Mouse (Mus musculus) midbrain, embryonic 15.5 days (tissue): ENCODE results near the gene Acot1. TPM values are rescaled to one million over a fixed set of nuclear protein-coding genes. Genes with fewer than 3 reads are reported as not detected.
"Not testable (repeated sequence)": the region's sequence is repeated elsewhere in the genome, so short reads cannot be mapped to it uniquely, and the experiment has no call there.

Experiments used
- ATAC-seq: fragments of 200-750 bp; cut with Nextera tagmentation; replicated peaks from 2 replicates; pipeline ENCODE4 v1.8.0; 2017; ENCODE audit warnings: moderate TSS enrichment
- H3K27ac ChIP-seq: fragments of 300-500 bp; sonication (generic); 2 replicates; pipeline ENCODE4 v1.5.1; 2015; ENCODE audit warnings: mild to moderate bottlenecking, inconsistent platforms
- H3K27me3 ChIP-seq: fragments of 300-500 bp; sonication (generic); replicated peaks from 2 replicates; pipeline ENCODE4 v1.6.1; 2015; ENCODE audit warnings: inconsistent platforms
- H3K36me3 ChIP-seq: fragments of 300-500 bp; sonication (generic); replicated peaks from 2 replicates; pipeline ENCODE4 v1.6.1; 2015; ENCODE audit warnings: inconsistent platforms
- H3K4me1 ChIP-seq: fragments of 300-500 bp; sonication (generic); 2 replicates; pipeline ENCODE4 v1.6.1; 2015; ENCODE audit warnings: inconsistent platforms
- H3K4me2 ChIP-seq: fragments of 300-500 bp; sonication (generic); 2 replicates; pipeline ENCODE4 v1.6.1; 2015; ENCODE audit warnings: inconsistent platforms, mild to moderate bottlenecking, moderate library complexity
- H3K4me3 ChIP-seq: fragments of 300-500 bp; sonication (generic); 2 replicates; pipeline ENCODE4 v1.5.1; 2015; ENCODE audit warnings: mild to moderate bottlenecking, inconsistent platforms
- H3K9ac ChIP-seq: fragments of 300-500 bp; sonication (generic); 2 replicates; pipeline ENCODE4 v1.6.1; 2015; ENCODE audit warnings: mild to moderate bottlenecking, inconsistent platforms
- H3K9me3 ChIP-seq: fragments of 300-500 bp; sonication (generic); 2 replicates; pipeline ENCODE4 v1.6.1; 2016; ENCODE audit warnings: inconsistent platforms
- WGBS: fragments of 180-500 bp; shearing (Covaris S2); methylation state at CpG from one replicate; pipeline ENCODE4 v1.1.7; 2015; ENCODE audit warnings: mixed read lengths; 5-methylcytosine and 5-hydroxymethylcytosine counted together
- polyA plus RNA-seq: library from polyadenylated mRNA; unstranded; fragments of >200 nt; fragmentation: Nextera tagmentation; extraction: Ambion mirVana; gene quantifications from 2 replicates; pipeline ENCODE4 v1.2.1, GENCODE M21; 2015

Gene Acot1
- polyA plus RNA-seq, result 69.7 and 83.0 TPM in 2 replicates

DNA sequence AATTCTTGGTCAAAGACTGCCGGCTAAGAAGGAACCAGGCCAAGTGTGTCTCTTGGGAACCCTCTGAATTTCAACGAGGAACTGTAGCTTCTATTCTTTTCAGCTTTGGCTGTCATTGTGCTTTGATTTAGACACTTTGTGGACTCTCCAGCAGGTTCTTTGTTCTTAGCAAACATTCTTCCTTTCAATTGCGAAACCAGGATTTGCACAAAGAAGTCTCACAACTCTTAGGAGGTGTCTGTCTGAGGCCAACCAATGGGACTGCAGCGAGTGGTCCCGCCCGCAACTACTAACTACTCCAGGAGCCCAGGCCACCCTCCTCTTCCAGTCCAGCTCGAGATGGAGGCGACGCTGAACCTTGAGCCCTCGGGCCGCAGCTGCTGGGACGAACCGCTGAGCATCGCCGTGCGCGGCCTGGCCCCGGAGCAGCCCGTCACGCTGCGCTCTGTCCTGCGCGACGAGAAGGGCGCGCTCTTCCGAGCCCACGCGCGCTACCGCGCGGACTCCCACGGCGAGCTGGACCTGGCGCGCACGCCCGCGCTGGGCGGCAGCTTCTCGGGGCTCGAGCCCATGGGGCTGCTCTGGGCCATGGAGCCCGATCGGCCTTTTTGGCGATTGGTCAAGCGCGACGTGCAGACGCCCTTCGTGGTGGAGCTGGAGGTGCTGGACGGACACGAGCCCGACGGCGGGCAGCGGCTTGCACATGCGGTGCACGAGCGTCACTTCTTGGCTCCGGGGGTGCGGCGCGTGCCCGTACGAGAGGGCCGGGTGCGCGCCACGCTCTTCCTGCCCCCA lies at the start of gene Acot1:
Gene Acot1 (plus strand): TSS at position 320 of the 795 bp plus-strand sequence.
- not testable (repeated sequence) for H3K9me3 ChIP-seq, H3K27me3 ChIP-seq, H3K36me3 ChIP-seq
- peak within 1 kb of the TSS; percentile 41 for H3K9ac ChIP-seq
- peak; percentile 91 for ATAC-seq
- under 1% methylated on average over 70 of the region's 70 CpGs for WGBS
- H3K4me3 ChIP-seq, result peak within 1 kb of the TSS; percentile 50
- H3K27ac ChIP-seq, result peak within 1 kb of the TSS; percentile 67
- H3K4me2 ChIP-seq, result peak within 1 kb of the TSS; percentile 59
- H3K4me1 ChIP-seq, result peaks cover 24% of the 10 kb centered on the region

GRCm38 (mm10) chr12:83965235-83965634 lies 44.1 kb upstream of the Acot1 start:
- no peak overlapping the region for H3K4me2 ChIP-seq
- ATAC-seq, result no peak
- H3K4me1 ChIP-seq, result no peaks in the 10 kb centered on the region
- H3K36me3 ChIP-seq, result no peaks in the 10 kb centered on the region
- H3K9me3 ChIP-seq, result no peaks in the 10 kb centered on the region
- WGBS, result 84% methylated on average over 7 of the region's 7 CpGs
- H3K27me3 ChIP-seq, result no peaks in the 10 kb centered on the region
- no peak overlapping the region for H3K9ac ChIP-seq
- H3K4me3 ChIP-seq, result no peak overlapping the region
- no peak overlapping the region for H3K27ac ChIP-seq

DNA sequence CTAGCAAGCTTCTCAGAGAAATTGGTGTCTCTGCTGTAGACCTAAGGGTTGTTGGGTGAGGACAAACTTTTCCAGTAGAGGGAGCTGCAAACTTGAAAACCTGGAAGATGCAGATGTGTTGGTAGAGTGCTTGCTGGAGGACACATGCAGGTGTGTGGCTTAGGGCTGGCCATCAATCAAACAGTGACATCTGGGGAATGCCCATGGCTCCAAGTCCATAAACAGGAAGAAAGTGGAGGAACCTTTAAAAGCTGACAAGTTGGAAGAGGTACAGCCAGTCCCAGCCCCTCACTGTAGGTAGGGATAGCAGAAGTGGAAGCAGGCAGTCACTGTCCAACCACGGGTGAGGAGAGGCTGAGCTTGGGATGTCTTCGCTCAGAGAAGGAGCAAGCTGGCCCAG lies 37.2 kb upstream of the Acot1 start:
- WGBS, result 87% methylated on average over 2 of the region's 2 CpGs
- Histone ChIP-seq H3K4me3 (no peak overlapping the region), H3K4me2 (no peak overlapping the region), H3K9ac (no peak overlapping the region), H3K36me3 (no peaks in the 10 kb centered on the region), H3K27ac (no peak overlapping the region), H3K9me3 (no peaks in the 10 kb centered on the region), H3K27me3 (no peaks in the 10 kb centered on the region), H3K4me1 (no peaks in the 10 kb centered on the region)
- no peak for ATAC-seq

- no peaks in the 10 kb centered on the region for H3K27me3 ChIP-seq
- no peaks in the 10 kb centered on the region for H3K9me3 ChIP-seq
- no peak overlapping the region for H3K9ac ChIP-seq
- H3K27ac ChIP-seq, result no peak overlapping the region
- no peaks in the 10 kb centered on the region for H3K4me1 ChIP-seq
- H3K4me2 ChIP-seq, result no peak overlapping the region
- no peaks in the 10 kb centered on the region for H3K36me3 ChIP-seq
- ATAC-seq, result no peak
- H3K4me3 ChIP-seq, result no peak overlapping the region
- WGBS, result 92% methylated on average over 6 of the region's 6 CpGs
Measured at GRCm38 (mm10) chr12:83978862-83979261, 30.4 kb upstream of the Acot1 start.

DNA sequence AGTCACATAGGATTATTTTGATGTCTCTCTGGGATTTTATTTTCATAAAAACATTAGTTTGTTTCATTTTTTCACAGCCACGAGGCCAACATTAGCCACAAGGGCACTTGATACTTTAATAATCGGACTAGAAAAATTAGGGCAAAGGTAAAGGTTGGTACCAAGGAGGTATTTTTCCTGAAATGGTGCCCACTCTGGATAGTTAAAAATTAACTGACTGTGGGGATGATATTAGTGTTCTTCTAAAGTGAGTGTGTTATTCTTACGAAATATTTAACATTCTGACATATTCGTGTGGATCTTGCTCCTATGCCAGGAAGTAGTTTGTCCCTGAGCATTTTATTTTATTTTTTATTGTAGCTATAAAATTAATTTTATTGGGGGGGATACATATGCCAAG lies 27.7 kb upstream of the Acot1 start:
- 90% methylated on average over 4 of the region's 4 CpGs for WGBS
- H3K4me3 ChIP-seq, result no peak overlapping the region

GRCm38 (mm10) chr12:83984752-83985151 lies 24.5 kb upstream of the Acot1 start, which contains the start of gene Heatr4:
Gene Heatr4, minus strand, starts transcription at chr12:83984852.
- Histone ChIP-seq H3K27ac (no peak within 1 kb of the TSS), H3K9ac (no peak within 1 kb of the TSS), H3K4me3 (no peak within 1 kb of the TSS), H3K9me3 (no peaks in the 10 kb centered on the region), H3K27me3 (no peaks in the 10 kb centered on the region), H3K4me2 (no peak within 1 kb of the TSS), H3K4me1 (peaks cover 9% of the 10 kb centered on the region), H3K36me3 (no peaks in the 10 kb centered on the region)
- no peak for ATAC-seq
- 74% methylated on average over 4 of the region's 4 CpGs for WGBS

More for the DNA sequence above, 27.7 kb upstream of the Acot1 start:
- Histone ChIP-seq H3K9me3 (no peaks in the 10 kb centered on the region), H3K9ac (no peak overlapping the region), H3K27ac (no peak overlapping the region), H3K36me3 (no peaks in the 10 kb centered on the region), H3K4me1 (no peaks in the 10 kb centered on the region), H3K27me3 (no peaks in the 10 kb centered on the region), H3K4me2 (no peak overlapping the region)
- ATAC-seq, result no peak

DNA sequence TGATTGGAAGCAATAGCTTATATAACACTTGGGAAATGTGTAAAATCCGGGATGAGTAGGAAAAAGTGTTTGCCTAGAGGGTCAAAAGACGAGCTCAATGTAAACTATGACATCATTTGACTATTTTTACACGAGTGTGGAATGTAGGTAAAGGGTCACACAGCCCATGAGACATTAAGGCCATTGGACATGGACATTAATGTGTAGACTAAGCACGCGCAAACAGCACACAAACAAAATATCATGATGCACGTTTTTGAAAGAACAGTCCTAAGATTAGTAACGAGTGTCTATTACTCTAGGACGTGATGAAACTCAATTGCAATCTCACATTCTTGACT lies 22.1 kb upstream of the Acot1 start:
- H3K36me3 ChIP-seq, result no peaks in the 10 kb centered on the region
- H3K9ac ChIP-seq, result peak overlapping the region; percentile 67; the same call in 1 of the 2 replicates
- no peaks in the 10 kb centered on the region for H3K27me3 ChIP-seq
- H3K4me3 ChIP-seq, result peak overlapping the region; percentile 59
- H3K4me2 ChIP-seq, result peak overlapping the region; percentile 61
- 43% methylated on average over 8 of the region's 8 CpGs for WGBS
- H3K27ac ChIP-seq, result peak overlapping the region; percentile 92
- H3K4me1 ChIP-seq, result peaks cover 9% of the 10 kb centered on the region
- no peak for ATAC-seq
- H3K9me3 ChIP-seq, result no peaks in the 10 kb centered on the region

GRCm38 (mm10) chr12:83987583-83988441 lies 21.5 kb upstream of the Acot1 start, which contains the start of gene Acot2:
Gene Acot2, plus strand, starts transcription at chr12:83987861.
- no peaks in the 10 kb centered on the region for H3K36me3 ChIP-seq
- H3K4me3 ChIP-seq, result peak within 1 kb of the TSS; percentile 59
- H3K9me3 ChIP-seq, result no peaks in the 10 kb centered on the region
- H3K27me3 ChIP-seq, result no peaks in the 10 kb centered on the region
- H3K9ac ChIP-seq, result peak within 1 kb of the TSS; percentile 67
- peak within 1 kb of the TSS; percentile 92 for H3K27ac ChIP-seq
- WGBS, result under 1% methylated on average over 80 of the region's 80 CpGs
- H3K4me2 ChIP-seq, result peak within 1 kb of the TSS; percentile 61
- peak; percentile 95 for ATAC-seq
- H3K4me1 ChIP-seq, result peaks cover 9% of the 10 kb centered on the region

- H3K4me1 ChIP-seq, result peaks cover 9% of the 10 kb centered on the region
- peak overlapping the region; percentile 92 for H3K27ac ChIP-seq
- no peaks in the 10 kb centered on the region for H3K27me3 ChIP-seq
- H3K9ac ChIP-seq, result peak overlapping the region; percentile 67
- H3K4me2 ChIP-seq, result peak overlapping the region; percentile 61
- H3K4me3 ChIP-seq, result peak overlapping the region; percentile 59
- no peaks in the 10 kb centered on the region for H3K9me3 ChIP-seq
- ATAC-seq, result no peak; the same call in 1 of the 2 replicates
- WGBS, result 62% methylated on average over 4 of the region's 4 CpGs
- H3K36me3 ChIP-seq, result no peaks in the 10 kb centered on the region
Measured at GRCm38 (mm10) chr12:83988483-83988882, 20.8 kb upstream of the Acot1 start.

GRCm38 (mm10) chr12:83989378-83989777 lies 19.9 kb upstream of the Acot1 start:
- H3K4me2 ChIP-seq, result no peak overlapping the region
- H3K4me3 ChIP-seq, result no peak overlapping the region
- 96% methylated on average over 4 of the region's 4 CpGs for WGBS

GRCm38 (mm10) chr12:83997221-83997620 lies 12.1 kb upstream of the Acot1 start:
- no peak overlapping the region for H3K4me2 ChIP-seq
- no peak overlapping the region for H3K27ac ChIP-seq
- no peaks in the 10 kb centered on the region for H3K9me3 ChIP-seq
- no peaks in the 10 kb centered on the region for H3K27me3 ChIP-seq
- ATAC-seq, result no peak
- 65% methylated on average over 2 of the region's 2 CpGs for WGBS
- H3K36me3 ChIP-seq, result no peaks in the 10 kb centered on the region
- no peaks in the 10 kb centered on the region for H3K4me1 ChIP-seq
- H3K4me3 ChIP-seq, result no peak overlapping the region
- H3K9ac ChIP-seq, result no peak overlapping the region

More at GRCm38 (mm10) chr12:83989378-83989777, 19.9 kb upstream of the Acot1 start:
- no peaks in the 10 kb centered on the region for H3K9me3 ChIP-seq
- H3K36me3 ChIP-seq, result no peaks in the 10 kb centered on the region
- no peak overlapping the region for H3K9ac ChIP-seq
- ATAC-seq, result no peak
- H3K27ac ChIP-seq, result no peak overlapping the region
- H3K27me3 ChIP-seq, result no peaks in the 10 kb centered on the region
- peaks cover 9% of the 10 kb centered on the region for H3K4me1 ChIP-seq

GRCm38 (mm10) chr12:83998341-83999107 lies 10.8 kb upstream of the Acot1 start:
- H3K4me1 ChIP-seq, result no peaks in the 10 kb centered on the region
- ATAC-seq, result no peak
- no peaks in the 10 kb centered on the region for H3K27me3 ChIP-seq
- no peak overlapping the region for H3K4me2 ChIP-seq
- H3K27ac ChIP-seq, result no peak overlapping the region
- WGBS, result 60% methylated on average over 11 of the region's 11 CpGs
- H3K9ac ChIP-seq, result no peak overlapping the region
- H3K36me3 ChIP-seq, result no peaks in the 10 kb centered on the region
- H3K9me3 ChIP-seq, result no peaks in the 10 kb centered on the region
- no peak overlapping the region for H3K4me3 ChIP-seq
